Mouse (Mus musculus) thymus, postnatal 10 days (tissue): ENCODE results near the gene Rhot2.
"Not testable (repeated sequence)": the region's sequence is repeated elsewhere in the genome, so short reads cannot be mapped to it uniquely, and the experiment has no call there.

Source experiments
- DNase-seq, 2 experiments: peaks; one replicate each; pipeline ENCODE4 v3.0.0; 2021; ENCODE audit warnings: low spot score in 2 of 2

Gene Rhot2

GRCm38 (mm10) chr17:25874721-25875170 is 30.1 kb upstream of the Rhot2 start, which contains the start of gene Mettl26:
Mettl26 (plus strand) TSS chr17:25875074.
- DNase-seq: peak; percentile 92 to 96

- no peak for DNase-seq
These were observed 29.6 kb upstream of the Rhot2 start for GRCm38 (mm10) chr17:25874148-25874720.

- DNase-seq: no peak
These were observed 28.9 kb upstream of the Rhot2 start for GRCm38 (mm10) chr17:25873405-25874147.

- no peak for DNase-seq
These were observed 28.0 kb upstream of the Rhot2 start for GRCm38 (mm10) chr17:25872676-25873075.

- DNase-seq: not testable (repeated sequence)
These were observed 26.9 kb upstream of the Rhot2 start for GRCm38 (mm10) chr17:25871566-25871965.

GRCm38 (mm10) chr17:25869954-25870353 is 25.3 kb upstream of the Rhot2 start:
- DNase-seq: no peak

- no peak for DNase-seq
These were observed 24.8 kb upstream of the Rhot2 start for GRCm38 (mm10) chr17:25869498-25869897.

- peak; percentile 60 to 61 for DNase-seq
These were observed 24.0 kb upstream of the Rhot2 start, which contains the start of gene Mcrip2 for GRCm38 (mm10) chr17:25868601-25869191. Mcrip2 (minus strand) TSS chr17:25868764.

- peak in 1 of 2 experiments; percentile 34 for DNase-seq
These were observed 23.4 kb upstream of the Rhot2 start for GRCm38 (mm10) chr17:25867836-25868600.

GRCm38 (mm10) chr17:25867509-25867835 is 22.8 kb upstream of the Rhot2 start:
- peak in 1 of 2 experiments; percentile 33 for DNase-seq

GRCm38 (mm10) chr17:25866172-25866571 is 21.5 kb upstream of the Rhot2 start:
- DNase-seq: no peak

GRCm38 (mm10) chr17:25865288-25865687 is 20.6 kb upstream of the Rhot2 start:
- DNase-seq: no peak

- no peak for DNase-seq
These were observed 19.7 kb upstream of the Rhot2 start for GRCm38 (mm10) chr17:25864311-25864710.

GRCm38 (mm10) chr17:25863681-25864080 is 19.0 kb upstream of the Rhot2 start:
- DNase-seq: no peak

GRCm38 (mm10) chr17:25861704-25862612 is 17.3 kb upstream of the Rhot2 start:
- DNase-seq: no peak

GRCm38 (mm10) chr17:25860832-25861703 is 16.4 kb upstream of the Rhot2 start, which contains the start of gene Wdr90:
Wdr90 (minus strand) TSS chr17:25861501.
- DNase-seq: peak; percentile 81

- no peak for DNase-seq
These were observed 15.6 kb upstream of the Rhot2 start for GRCm38 (mm10) chr17:25860229-25860628.

GRCm38 (mm10) chr17:25843636-25844395 is 835 bp downstream of the Rhot2 start:
- DNase-seq: no peak

- no peak for DNase-seq
These were observed 1.5 kb downstream of the Rhot2 start for GRCm38 (mm10) chr17:25843122-25843521.
